Mouse (Mus musculus) intestine, embryonic 14.5 days (tissue): ENCODE data around the gene Svep1. TPM values are rescaled to one million over a fixed set of nuclear protein-coding genes. Genes with fewer than 3 reads are reported as not detected.

ENCODE experiments used
- ATAC-seq: fragments of 200-750 bp; cut with Nextera tagmentation; replicated peaks from 2 replicates; pipeline ENCODE4 v1.8.0; 2017; ENCODE audit warnings: low read depth, moderate number of reproducible peaks, moderate TSS enrichment, moderate library complexity; ENCODE audit not compliant: low FRiP score, low TSS enrichment
- DNase-seq: peaks from one replicate; pipeline ENCODE4 v3.0.0-alpha.2; 2018; ENCODE audit warnings: low spot score
- H3K27ac ChIP-seq: fragments of 300-500 bp; sonication (generic); 2 replicates; pipeline ENCODE4 v1.5.1; 2014; ENCODE audit warnings: low read depth, mild to moderate bottlenecking, control low read depth
- H3K27me3 ChIP-seq: fragments of 300-500 bp; sonication (generic); replicated peaks from 2 replicates; pipeline ENCODE4 v1.6.1; 2014; ENCODE audit warnings: low read length, control low read depth; ENCODE audit not compliant: control insufficient read depth, insufficient read depth
- H3K36me3 ChIP-seq: fragments of 300-500 bp; sonication (generic); 2 replicates; pipeline ENCODE4 v1.6.1; 2014; ENCODE audit warnings: low read length, control low read depth; ENCODE audit not compliant: control insufficient read depth, insufficient read depth
- H3K4me1 ChIP-seq: fragments of 300-500 bp; sonication (generic); replicated peaks from 2 replicates; pipeline ENCODE4 v1.6.1; 2014; ENCODE audit warnings: low read length, control low read depth, mixed read lengths; ENCODE audit not compliant: control insufficient read depth, insufficient read depth
- H3K4me2 ChIP-seq: fragments of 300-500 bp; sonication (generic); 2 replicates; pipeline ENCODE4 v1.6.1; 2014; ENCODE audit warnings: low read length
- H3K4me3 ChIP-seq: fragments of 300-500 bp; sonication (generic); 2 replicates; pipeline ENCODE4 v1.5.1; 2014; ENCODE audit warnings: low read depth, low read length, control low read depth, mixed read lengths
- H3K9ac ChIP-seq: fragments of 300-500 bp; sonication (generic); 2 replicates; pipeline ENCODE4 v1.6.1; 2014; ENCODE audit warnings: mild to moderate bottlenecking, low read length
- H3K9me3 ChIP-seq: fragments of 300-500 bp; sonication (generic); 2 replicates; pipeline ENCODE4 v1.6.1; 2016; ENCODE audit warnings: low read length, control low read depth; ENCODE audit not compliant: control insufficient read depth
- WGBS: fragments of 180-500 bp; shearing (Covaris S2); extraction: QIAGEN DNeasy Blood & Tissue Kit; methylation state at CpG from one replicate; pipeline ENCODE4 v1.1.7; 2014; 5-methylcytosine and 5-hydroxymethylcytosine counted together
- polyA plus RNA-seq: library from polyadenylated mRNA; unstranded; fragments of >200 nt; fragmentation: Nextera tagmentation; extraction: Ambion mirVana; gene quantifications from 2 replicates; pipeline ENCODE4 v1.2.1, GENCODE M21; 2014

Svep1 gene
- polyA plus RNA-seq, 1 experiment from 2014 or later: 9.5 TPM

DNA sequence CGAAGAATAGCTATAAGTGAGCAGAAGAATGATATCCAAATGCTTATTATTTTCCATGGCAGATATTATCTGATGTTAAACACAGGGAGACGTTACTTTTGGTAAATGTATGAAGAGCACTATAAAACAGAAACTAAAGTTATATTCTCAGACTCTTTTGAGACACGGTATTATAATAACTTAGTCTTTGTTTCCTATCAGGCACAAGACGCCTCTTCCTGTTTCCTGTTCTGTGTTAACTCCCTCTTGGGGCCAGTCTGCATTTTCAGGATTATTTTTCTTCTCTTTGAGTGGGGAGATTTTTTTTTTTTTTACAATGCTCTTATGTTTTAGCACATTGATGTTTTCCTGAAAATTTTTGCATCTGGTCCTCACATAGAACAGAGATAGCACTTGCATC, 120.5 kb downstream of the Svep1 start:
- Histone ChIP-seq H3K9ac (no peak overlapping the region), H3K36me3 (peaks cover 17% of the 10 kb centered on the region; the same call in 1 of the 2 replicates), H3K9me3 (no peaks in the 10 kb centered on the region), H3K4me1 (0 out of 2 replicates have a peak, but pooled peaks cover 5% of the 10 kb centered on the region), H3K27ac (0 out of 2 replicates have a peak overlapping the region, but pooled peaks have one; percentile 16), H3K4me3 (no peak overlapping the region), H3K27me3 (no peaks in the 10 kb centered on the region), H3K4me2 (no peak overlapping the region)
- no peak for DNase-seq
- WGBS: 57% methylated on average over 4 of the region's 4 CpGs
- ATAC-seq: no peak

DNA sequence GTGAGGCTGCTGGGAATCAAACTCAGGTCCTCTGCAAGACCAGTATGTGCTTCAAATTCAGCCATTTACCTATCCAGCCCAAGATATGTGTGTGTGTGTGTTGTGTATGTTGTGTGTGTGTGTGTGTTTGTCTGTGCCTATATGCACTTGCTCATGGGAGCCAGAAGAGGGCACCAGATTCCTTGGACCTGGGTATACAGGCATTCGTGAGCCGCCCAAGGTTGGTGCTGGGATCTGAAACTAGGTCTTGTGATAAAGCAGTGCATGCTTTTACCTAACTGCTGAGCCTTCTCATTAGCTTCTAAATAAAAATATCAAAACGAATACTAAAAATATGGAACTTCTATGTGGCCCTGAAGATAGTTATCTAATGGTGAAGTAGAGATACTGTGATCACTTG, 121.3 kb downstream of the Svep1 start:
- Histone ChIP-seq H3K4me3 (no peak overlapping the region), H3K27me3 (no peaks in the 10 kb centered on the region), H3K27ac (no peak overlapping the region), H3K4me1 (0 out of 2 replicates have a peak, but pooled peaks cover 5% of the 10 kb centered on the region), H3K9ac (no peak overlapping the region), H3K36me3 (peaks cover 17% of the 10 kb centered on the region; the same call in 1 of the 2 replicates), H3K4me2 (no peak overlapping the region), H3K9me3 (no peaks in the 10 kb centered on the region)
- 86% methylated on average over 3 of the region's 3 CpGs for WGBS
- no peak for ATAC-seq
- DNase-seq: no peak

DNA sequence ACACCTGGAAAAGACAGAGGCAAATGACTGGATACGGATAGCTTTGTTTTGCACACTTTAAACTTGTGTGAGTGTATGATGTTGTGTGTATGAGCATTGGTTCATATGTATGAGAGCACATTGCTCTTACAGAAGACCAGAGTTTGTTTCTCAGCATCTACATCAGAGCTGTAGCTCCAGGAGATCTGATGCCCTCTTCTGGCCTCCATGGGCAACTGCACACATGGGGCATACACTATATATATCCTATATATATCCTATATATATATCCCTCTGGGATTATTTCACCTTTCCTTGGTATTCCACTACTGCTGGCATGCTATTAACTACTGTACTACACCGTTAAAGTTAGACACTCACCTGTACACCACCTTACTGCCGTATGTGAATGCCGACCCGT, 122.5 kb downstream of the Svep1 start:
- Histone ChIP-seq H3K27ac (no peak overlapping the region), H3K27me3 (no peaks in the 10 kb centered on the region), H3K4me2 (no peak overlapping the region), H3K9me3 (no peaks in the 10 kb centered on the region), H3K4me3 (no peak overlapping the region), H3K4me1 (0 out of 2 replicates have a peak, but pooled peaks cover 5% of the 10 kb centered on the region), H3K9ac (no peak overlapping the region), H3K36me3 (peaks cover 17% of the 10 kb centered on the region; the same call in 1 of the 2 replicates)
- no peak for DNase-seq
- no peak for ATAC-seq
- WGBS: 96% methylated on average over 5 of the region's 5 CpGs

DNA sequence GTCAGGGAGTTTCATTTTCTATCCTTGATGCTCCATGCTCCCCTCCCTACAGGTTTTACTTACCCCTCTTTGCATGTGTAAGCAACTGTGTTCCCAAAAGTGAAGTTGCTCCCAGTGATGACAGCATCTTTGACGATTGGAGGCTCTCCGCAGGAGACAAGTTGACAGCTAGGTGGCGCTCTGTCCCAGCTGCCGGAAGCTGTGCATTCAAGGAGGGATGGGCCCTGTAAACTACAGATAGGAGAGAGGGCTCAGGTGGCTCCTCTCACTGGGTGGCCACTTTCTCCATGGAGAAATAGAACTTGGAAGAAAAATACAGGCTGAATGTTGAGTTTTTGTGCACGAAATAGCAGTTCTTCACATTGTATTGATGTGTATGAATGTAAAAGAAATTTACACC, 124.1 kb downstream of the Svep1 start:
- Histone ChIP-seq H3K36me3 (peaks cover 17% of the 10 kb centered on the region; the same call in 1 of the 2 replicates), H3K4me1 (0 out of 2 replicates have a peak, but pooled peaks cover 5% of the 10 kb centered on the region), H3K27ac (no peak overlapping the region), H3K27me3 (no peaks in the 10 kb centered on the region), H3K4me2 (no peak overlapping the region), H3K4me3 (no peak overlapping the region), H3K9me3 (no peaks in the 10 kb centered on the region), H3K9ac (no peak overlapping the region)
- peak; percentile 76 for ATAC-seq
- peak; percentile 88 for DNase-seq
- 13% methylated on average over 5 of the region's 5 CpGs for WGBS

DNA sequence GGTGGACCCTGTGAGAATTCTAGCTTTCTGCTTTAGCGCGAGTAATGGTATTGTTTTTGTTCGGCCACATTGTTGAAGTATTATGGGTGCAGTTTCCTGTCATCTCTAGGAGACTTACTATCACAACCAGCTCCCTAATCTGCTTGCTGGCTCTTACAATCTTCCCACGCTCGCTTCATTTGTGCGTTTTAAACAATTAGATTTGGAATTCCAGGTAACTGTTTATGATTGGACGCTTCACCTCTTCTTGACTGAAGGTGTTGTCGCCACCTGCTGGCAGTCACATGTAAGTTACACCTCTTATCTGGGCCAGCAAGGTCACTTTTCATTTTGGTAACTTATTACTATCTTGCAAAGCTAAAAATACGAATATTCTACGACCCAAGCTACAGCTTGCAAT, 127.0 kb downstream of the Svep1 start:
- Histone ChIP-seq H3K4me2 (peak overlapping the region; percentile 6; the same call in 1 of the 2 replicates), H3K9me3 (no peaks in the 10 kb centered on the region), H3K27ac (no peak overlapping the region), H3K4me3 (no peak overlapping the region), H3K4me1 (no peaks in the 10 kb centered on the region), H3K36me3 (peaks cover 11% of the 10 kb centered on the region; the same call in 1 of the 2 replicates), H3K9ac (no peak overlapping the region), H3K27me3 (no peaks in the 10 kb centered on the region)
- ATAC-seq (no peak), DNase-seq (peak; percentile 66)
- 28% methylated on average over 10 of the region's 10 CpGs for WGBS

DNA sequence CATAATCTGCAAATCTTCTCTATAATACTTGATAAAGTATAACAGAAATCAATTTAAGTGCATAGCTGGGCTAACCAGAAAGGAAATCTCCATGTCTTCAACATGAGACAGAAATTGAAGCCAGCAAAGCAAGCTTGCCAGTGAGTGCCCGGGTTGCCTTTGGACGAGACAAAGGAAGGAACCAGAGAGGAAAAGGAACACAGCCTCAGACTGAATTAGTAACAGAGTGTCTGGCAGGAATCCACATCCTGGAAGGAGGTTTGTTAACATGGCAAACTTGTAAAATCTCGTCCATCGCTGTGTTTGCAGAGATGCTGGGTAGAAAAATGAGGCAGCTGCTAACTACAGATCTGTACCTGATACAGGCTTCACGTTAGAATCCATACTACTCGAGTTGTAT, 128.7 kb downstream of the Svep1 start:
- 57% methylated on average over 6 of the region's 6 CpGs for WGBS
- H3K27ac ChIP-seq: no peak overlapping the region
- H3K36me3 ChIP-seq: no peaks in the 10 kb centered on the region
- no peak overlapping the region for H3K4me2 ChIP-seq
- no peaks in the 10 kb centered on the region for H3K27me3 ChIP-seq
- H3K4me1 ChIP-seq: no peaks in the 10 kb centered on the region
- H3K9me3 ChIP-seq: no peaks in the 10 kb centered on the region
- H3K9ac ChIP-seq: no peak overlapping the region
- H3K4me3 ChIP-seq: no peak overlapping the region
- no peak for DNase-seq
- ATAC-seq: no peak

DNA sequence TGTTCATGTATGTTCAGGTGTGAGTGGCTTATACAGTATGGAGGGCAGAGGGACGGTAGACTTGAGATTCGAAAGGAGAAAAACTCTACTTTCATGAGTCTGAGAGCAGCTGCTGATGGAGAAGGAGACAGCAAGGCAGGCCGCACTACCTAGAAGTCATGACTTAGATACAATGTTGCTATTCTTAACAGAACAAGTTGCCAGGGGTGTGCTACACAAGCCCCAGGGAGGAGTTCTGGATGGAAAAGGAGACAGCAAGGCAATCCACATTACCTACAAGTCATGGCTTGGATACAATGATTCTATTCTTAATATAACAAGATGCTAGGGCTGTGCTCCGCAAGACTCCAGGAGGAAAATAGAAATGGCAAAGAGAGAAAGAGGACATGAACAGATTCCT, 129.1 kb downstream of the Svep1 start:
- no peaks in the 10 kb centered on the region for H3K4me1 ChIP-seq
- no peaks in the 10 kb centered on the region for H3K36me3 ChIP-seq
- ATAC-seq: no peak
- 92% methylated on average over 4 of the region's 4 CpGs for WGBS
- no peak overlapping the region for H3K4me2 ChIP-seq
- H3K27ac ChIP-seq: no peak overlapping the region
- H3K9ac ChIP-seq: no peak overlapping the region
- H3K27me3 ChIP-seq: no peaks in the 10 kb centered on the region
- no peak overlapping the region for H3K4me3 ChIP-seq
- DNase-seq: no peak
- no peaks in the 10 kb centered on the region for H3K9me3 ChIP-seq

DNA sequence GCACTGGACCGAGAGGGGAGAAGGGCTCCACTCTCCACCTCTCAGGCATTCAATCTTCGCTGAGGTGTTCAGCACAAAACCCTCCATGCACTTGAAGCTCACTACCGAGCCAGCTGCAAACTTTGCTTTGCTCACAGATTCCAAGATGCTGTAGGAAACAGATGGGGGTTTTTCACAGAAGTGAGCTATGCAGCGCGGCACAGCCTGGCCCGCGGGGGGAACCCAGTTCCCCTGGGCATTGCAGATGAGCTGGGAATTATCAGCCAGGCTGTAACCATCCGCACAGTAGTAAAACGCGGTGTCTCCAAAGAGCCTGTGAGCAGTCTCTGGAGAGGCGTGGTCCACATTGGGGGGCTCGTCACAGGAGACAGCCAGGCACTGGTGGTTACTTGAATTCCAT, 133.8 kb downstream of the Svep1 start:
- Histone ChIP-seq H3K9me3 (no peaks in the 10 kb centered on the region), H3K36me3 (peaks cover 20% of the 10 kb centered on the region), H3K4me3 (no peak overlapping the region), H3K4me2 (no peak overlapping the region), H3K4me1 (no peaks in the 10 kb centered on the region), H3K27ac (no peak overlapping the region), H3K27me3 (no peaks in the 10 kb centered on the region), H3K9ac (no peak overlapping the region)
- DNase-seq: no peak
- 82% methylated on average over 12 of the region's 12 CpGs for WGBS
- ATAC-seq: no peak

DNA sequence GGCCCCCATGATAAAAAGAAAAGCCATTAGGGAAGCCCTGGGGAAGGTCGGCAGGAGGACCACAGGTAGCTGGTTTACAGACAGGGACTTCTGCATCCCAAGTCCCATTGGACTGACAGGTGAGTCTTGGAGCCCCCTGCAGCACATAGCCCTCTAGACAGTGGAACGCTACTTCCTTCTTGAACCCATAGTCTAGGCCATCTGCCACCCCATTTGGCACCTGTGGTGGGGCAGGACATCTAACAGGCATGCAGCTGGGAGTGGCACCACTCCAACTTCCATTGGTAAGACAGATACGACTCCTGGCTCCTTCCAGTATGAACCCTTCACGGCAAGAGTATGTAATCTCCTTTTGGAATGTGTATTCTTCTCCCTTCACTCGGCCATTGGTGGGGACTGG, 137.8 kb downstream of the Svep1 start:
- no peaks in the 10 kb centered on the region for H3K27me3 ChIP-seq
- H3K27ac ChIP-seq: no peak overlapping the region
- H3K4me2 ChIP-seq: no peak overlapping the region
- H3K36me3 ChIP-seq: peaks cover 23% of the 10 kb centered on the region
- WGBS: 93% methylated on average over 5 of the region's 5 CpGs
- no peak overlapping the region for H3K4me3 ChIP-seq
- ATAC-seq (no peak), DNase-seq (no peak)
- H3K4me1 ChIP-seq: no peaks in the 10 kb centered on the region
- H3K9ac ChIP-seq: no peak overlapping the region
- no peaks in the 10 kb centered on the region for H3K9me3 ChIP-seq
